Mouse (Mus musculus) right cerebral cortex, postnatal 25 days (tissue): ENCODE data around the gene Smg6.
"Not testable (repeated sequence)": the region's sequence is repeated elsewhere in the genome, so short reads cannot be mapped to it uniquely, and the experiment has no call there.

Experiments
- DNase-seq: peaks from one replicate; pipeline ENCODE4 v3.0.0; 2022

The Smg6 gene

DNA sequence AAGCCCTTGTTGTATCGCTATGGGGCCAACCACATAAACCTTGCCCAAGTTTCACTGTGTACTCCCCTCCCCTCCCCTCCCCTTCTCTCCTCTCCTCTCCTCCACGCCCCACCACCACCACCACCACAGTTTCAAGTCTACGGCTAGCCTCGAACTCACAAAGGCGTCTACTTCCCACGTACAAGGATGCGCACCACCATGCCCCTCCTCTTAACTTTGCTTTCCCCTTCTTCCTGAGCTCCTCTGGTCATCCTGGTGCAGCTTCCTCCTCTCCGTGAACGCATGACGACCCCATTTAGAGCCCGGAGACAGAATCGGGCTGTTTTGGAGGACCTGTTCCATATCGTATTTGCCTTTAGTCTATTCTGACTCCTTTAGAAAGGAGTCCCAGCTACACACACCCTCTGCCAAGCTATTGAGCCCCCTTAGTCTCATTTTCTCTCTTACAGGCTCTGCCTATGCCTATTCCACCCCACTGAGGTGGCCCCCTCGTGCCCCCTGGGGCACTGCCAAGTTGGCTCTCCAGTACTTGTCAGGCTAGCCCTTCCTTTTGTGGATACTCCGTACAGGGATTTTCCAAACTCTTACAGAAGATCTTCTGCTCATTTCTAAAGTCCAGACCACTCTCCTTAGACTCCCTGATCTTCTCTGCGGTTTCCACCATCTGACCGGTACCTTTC, 245.7 kb downstream of the Smg6 start:
- DNase-seq = no peak

GRCm38 (mm10) chr11:75172151-75173094, 246.8 kb downstream of the Smg6 start:
- peak; percentile 82 for DNase-seq

DNA sequence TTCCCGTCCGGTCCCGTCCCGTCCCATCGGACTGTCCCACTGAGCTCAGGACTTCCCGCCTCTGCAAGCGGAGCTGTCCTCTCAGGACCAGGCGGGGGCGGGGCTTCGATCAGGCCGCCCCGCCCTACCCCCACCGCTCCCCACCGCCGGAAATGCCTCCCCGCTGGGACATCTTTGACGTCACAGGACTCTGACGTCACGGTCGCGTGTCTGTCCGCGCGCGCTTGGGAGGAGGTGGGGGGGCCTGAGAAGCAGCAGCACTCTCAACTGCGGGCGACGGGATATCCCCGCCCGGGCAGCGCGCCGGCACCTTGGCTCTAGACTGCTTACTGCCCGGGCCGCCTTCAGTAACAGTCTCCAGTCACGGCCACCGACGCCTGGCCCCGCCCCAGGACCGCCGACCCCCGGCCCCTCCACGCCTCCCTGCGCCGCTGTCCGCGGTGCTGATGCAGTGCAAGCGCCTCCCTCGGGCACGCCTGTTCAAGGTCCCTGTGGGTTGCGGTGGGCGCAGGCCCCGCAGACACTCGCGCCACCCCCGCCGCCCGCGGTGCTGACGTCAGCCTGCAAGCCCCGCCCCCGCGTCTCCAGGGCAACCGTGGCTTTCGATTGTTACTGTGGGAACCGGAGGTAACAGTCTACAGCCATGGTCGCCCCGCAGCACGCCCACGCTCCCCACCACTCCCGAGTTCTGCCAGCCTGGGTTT, 247.6 kb downstream of the Smg6 start:
- DNase-seq = peak; percentile 93

GRCm38 (mm10) chr11:75173799-75174165, 248.2 kb downstream of the Smg6 start:
- DNase-seq = no peak

DNA sequence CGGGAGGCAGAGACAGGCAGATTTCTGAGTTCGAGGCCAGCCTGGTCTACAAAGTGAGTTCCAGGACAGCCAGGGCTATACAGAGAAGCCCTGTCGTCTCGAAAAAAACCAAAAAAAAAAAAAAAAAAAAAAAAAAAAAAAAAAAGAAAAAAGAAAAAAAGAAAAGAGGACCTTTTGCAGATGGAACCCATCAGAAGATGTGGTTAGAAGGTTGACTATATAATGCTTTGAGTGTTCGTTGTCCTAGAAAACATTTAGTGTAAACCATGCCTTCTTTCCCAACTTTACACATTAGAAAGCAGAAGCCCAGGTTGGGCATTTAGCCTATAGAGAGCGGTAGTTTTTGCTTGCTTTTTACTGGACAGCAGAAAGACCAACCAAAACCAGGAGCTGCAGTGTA, 249.0 kb downstream of the Smg6 start:
- not testable (repeated sequence) for DNase-seq

DNA sequence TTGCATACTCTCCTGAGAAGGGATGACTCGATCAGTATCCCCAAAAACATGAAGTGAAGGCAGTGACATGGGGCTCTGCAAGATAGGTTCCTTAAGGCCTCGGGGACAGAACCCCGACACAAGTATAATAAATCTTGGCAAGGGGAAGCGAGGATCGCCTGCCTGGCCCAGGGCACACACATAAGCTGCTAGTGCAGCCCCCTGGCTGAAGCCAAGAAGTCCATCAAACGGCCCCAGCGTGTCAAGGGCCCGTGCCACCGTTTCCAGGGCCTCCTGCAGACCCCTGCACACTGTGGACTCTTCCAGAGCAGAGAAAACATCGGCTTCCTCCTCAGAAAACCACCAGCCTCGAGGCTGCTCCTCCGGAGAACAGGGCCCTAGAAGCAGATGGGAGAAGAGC, 252.4 kb downstream of the Smg6 start:
- no peak for DNase-seq

DNA sequence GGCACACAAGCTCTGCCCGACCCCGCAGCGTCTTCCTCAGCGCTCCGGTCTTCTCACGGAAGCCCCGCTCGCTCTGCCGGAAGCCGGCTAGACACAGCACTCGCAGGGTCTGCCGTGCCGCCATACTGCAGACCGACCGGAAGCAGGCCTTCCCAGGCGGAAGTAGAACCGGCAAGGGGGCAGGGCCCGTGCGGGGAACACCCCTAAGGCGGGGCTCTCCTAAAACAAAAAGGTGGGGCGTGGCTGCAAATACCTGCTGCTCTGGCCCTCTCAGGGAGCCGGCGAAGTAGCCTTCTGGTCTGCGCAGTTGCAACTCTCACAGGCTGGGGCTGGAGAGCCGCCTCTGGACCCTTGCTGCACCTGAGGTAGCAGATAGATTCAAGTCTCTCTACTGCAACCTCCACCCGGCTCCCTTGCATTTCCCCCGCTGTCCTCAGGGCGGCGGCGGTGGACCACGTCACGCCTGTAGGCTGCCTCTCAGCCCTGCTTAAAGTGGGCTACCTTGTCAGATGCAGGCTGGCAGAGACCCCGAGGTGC, 253.1 kb downstream of the Smg6 start, which contains the start of gene Ovca2:
Gene Ovca2 (minus strand): TSS at position 164 of the 537 bp plus-strand sequence.
- DNase-seq = peak; percentile 91

DNA sequence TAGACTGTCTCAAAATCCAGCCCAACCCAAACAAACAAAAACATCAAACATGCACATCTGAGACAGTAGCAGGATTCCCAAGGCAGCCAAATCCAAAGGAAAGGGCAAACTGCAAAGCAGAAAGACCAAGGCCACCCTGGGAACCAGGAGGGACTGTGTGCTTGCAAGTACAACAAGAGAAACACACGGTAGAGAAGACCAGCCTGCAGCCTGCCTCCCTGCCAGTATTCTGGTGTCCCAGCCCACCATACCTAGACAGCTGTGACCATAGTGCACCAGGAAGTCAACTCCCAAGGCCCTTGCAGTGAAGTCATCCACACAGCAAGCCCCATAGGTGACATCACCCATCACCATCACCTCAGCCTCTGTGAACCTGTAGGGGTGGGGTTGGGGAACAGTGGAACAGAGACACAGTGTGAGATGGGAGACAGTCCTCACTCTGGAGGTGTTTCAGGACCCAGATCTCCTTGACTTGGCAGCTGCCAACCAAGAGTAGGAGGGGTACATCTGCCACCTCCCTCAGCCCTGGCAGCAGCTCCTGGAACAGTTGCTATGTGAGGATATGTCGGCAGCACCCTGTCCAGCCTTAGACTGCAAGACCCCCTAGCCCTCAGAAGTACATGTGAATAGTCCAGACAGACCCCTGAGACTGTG, 258.4 kb downstream of the Smg6 start:
- DNase-seq = peak; percentile 82

DNA sequence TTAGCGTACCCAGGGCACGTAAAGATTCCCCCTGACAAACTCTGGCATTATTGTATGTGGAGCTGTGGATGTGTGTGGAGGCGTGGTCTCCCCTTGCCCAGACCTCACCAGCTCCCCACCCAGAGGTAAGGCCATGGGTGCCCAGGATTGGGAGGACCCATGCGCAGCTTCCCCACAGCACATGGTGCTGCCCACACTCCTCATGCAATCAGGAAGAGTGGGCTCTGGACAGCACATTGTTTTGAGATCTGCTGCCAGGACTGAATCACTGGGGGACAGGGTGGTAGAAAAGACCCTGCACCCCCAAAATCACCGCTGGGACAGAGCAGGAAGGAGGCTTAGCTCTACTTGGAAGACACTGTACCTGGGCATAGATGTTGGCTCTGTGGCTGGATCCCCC, 258.9 kb downstream of the Smg6 start:
- no peak for DNase-seq

- no peak for DNase-seq
Measured at GRCm38 (mm10) chr11:75184986-75185385, 259.4 kb downstream of the Smg6 start.

- no peak for DNase-seq
Measured at GRCm38 (mm10) chr11:75189713-75190370, 264.2 kb downstream of the Smg6 start.

DNA sequence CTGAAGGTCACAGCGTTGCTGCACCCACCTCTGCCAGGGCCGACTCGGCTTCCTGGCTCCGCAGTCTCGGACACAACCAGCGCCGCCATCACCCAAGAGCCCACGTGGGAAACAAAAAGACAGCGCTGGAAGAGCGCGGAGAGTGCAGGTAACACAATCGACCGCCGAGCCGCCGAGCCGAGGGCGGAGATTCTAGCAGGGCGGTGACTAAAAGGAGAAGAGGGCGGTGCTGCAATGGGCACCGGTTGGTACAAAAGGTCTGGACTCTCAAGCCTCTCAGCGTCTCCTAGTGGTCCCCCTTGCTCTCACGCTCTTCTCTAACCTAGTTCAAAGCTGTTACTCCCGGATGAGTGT, 264.7 kb downstream of the Smg6 start:
- peak; percentile 81 for DNase-seq

GRCm38 (mm10) chr11:75190905-75191441, 265.4 kb downstream of the Smg6 start, which contains the start of gene Dph1:
TSS of gene Dph1 (minus strand) at chr11:75191241.
- DNase-seq = no peak

- no peak for DNase-seq
Measured at GRCm38 (mm10) chr11:75191841-75192240, 266.2 kb downstream of the Smg6 start.

- DNase-seq = peak; percentile 65
Measured at GRCm38 (mm10) chr11:75192336-75193214, 267.0 kb downstream of the Smg6 start.

DNA sequence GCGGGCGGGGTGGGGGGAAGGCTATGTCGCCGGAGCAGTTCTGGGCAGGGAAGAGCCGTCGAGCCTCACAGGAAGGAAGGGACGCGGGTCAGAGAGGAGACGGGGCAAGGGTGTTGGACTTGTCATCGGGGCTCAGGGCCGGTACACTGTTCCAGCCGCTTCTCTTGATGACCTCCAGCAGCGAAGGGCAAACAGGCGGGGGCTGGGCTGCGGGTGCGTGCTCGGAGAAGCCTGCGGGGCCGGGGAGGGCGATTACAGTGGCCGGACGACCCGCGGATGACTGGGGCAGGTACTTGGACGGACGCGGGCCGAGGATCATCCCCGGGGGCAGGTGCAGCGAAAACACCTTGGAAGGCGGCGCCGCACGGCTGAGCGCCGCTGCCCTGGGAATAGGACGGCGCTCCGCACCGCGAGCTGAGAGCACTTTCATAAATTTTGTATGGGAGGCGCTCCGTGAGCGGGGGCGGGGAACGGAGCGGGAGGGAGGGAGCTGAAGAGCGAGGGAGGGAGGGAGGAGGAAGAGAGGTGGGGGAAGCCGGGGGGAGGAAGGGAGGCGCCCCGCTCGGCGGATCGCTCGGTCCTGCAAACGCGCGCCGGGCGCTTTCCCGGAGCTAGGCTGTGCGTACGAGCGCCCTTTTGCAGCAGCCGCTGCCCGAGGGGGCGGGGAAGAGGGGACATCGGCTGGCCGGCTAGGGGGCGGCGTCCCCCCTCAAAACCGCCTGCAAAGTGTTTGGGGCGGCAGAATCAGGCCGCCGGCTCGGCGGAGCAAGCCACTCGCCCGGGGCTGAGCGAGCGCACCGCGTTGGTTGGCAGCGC, 267.8 kb downstream of the Smg6 start, which contains the start of gene Rtn4rl1:
Gene Rtn4rl1 (plus strand): TSS at position 528 of the 816 bp plus-strand sequence.
- DNase-seq = peak; percentile 77

GRCm38 (mm10) chr11:75194121-75194849, 268.7 kb downstream of the Smg6 start:
- no peak for DNase-seq

GRCm38 (mm10) chr11:75194850-75195461, 269.3 kb downstream of the Smg6 start:
- no peak for DNase-seq
